Mouse (Mus musculus) forebrain, postnatal 0 days (tissue): Measurements from ENCODE around the gene BC052040. TPM values are rescaled to one million over a fixed set of nuclear protein-coding genes. Genes with fewer than 3 reads are reported as not detected.

Source experiments
- ATAC-seq: fragments of 200-750 bp; cut with Nextera tagmentation; 2 replicates; pipeline ENCODE4 v1.8.0; 2017; ENCODE audit warnings: mild to moderate bottlenecking, moderate library complexity
- DNase-seq: peaks from one replicate; pipeline ENCODE4 v3.0.0-alpha.2; 2015
- H3K27ac ChIP-seq: fragments of 300-500 bp; sonication (generic); 2 replicates; pipeline ENCODE4 v1.5.1; 2014; ENCODE audit warnings: low read depth, mild to moderate bottlenecking, antibody characterized with exemption, low read length, moderate library complexity, mixed read lengths
- H3K27me3 ChIP-seq: fragments of 300-500 bp; sonication (generic); 2 replicates; pipeline ENCODE4 v1.6.1; 2014; ENCODE audit warnings: mild to moderate bottlenecking, low read length, mixed read lengths; ENCODE audit not compliant: insufficient read depth
- H3K36me3 ChIP-seq: fragments of 300-500 bp; sonication (generic); 2 replicates; pipeline ENCODE4 v1.6.1; 2014; ENCODE audit warnings: mild to moderate bottlenecking, moderate library complexity; ENCODE audit not compliant: insufficient read depth
- H3K4me1 ChIP-seq: fragments of 300-500 bp; sonication (generic); 2 replicates; pipeline ENCODE4 v1.6.1; 2014; ENCODE audit warnings: antibody characterized with exemption; ENCODE audit not compliant: insufficient read depth
- H3K4me2 ChIP-seq: fragments of 300-500 bp; sonication (generic); 2 replicates; pipeline ENCODE4 v1.6.1; 2014; ENCODE audit warnings: low read depth, mild to moderate bottlenecking, moderate library complexity
- H3K4me3 ChIP-seq: fragments of 300-500 bp; sonication (generic); 2 replicates; pipeline ENCODE4 v1.5.1; 2014; ENCODE audit warnings: low read depth, low read length, mixed read lengths
- H3K9ac ChIP-seq: fragments of 300-500 bp; sonication (generic); 2 replicates; pipeline ENCODE4 v1.6.1; 2014; ENCODE audit warnings: mild to moderate bottlenecking
- H3K9me3 ChIP-seq: fragments of 300-500 bp; sonication (generic); 2 replicates; pipeline ENCODE4 v1.6.1; 2016; ENCODE audit warnings: low read length
- CTCF ChIP-seq: sonication (generic); IDR thresholded peaks from 2 replicates; pipeline ENCODE4 v1.5.1; 2016; ENCODE audit warnings: antibody characterized with exemption, control low read depth, low read depth
- WGBS: fragments of 180-500 bp; shearing (Covaris S2); extraction: QIAGEN DNeasy Blood & Tissue Kit; methylation state at CpG from one replicate; pipeline ENCODE4 v1.1.7; 2014; 5-methylcytosine and 5-hydroxymethylcytosine counted together
- polyA plus RNA-seq: library from polyadenylated mRNA; unstranded; fragments of >200 nt; fragmentation: Nextera tagmentation; extraction: Ambion mirVana; gene quantifications from 2 replicates; pipeline ENCODE4 v1.2.1, GENCODE M21; 2015
- total RNA-seq: library from RNA; depleted of rRNA; stranded (reverse); fragments of >200 nt; gene quantifications from 2 replicates; pipeline ENCODE4 v1.2.3, GENCODE M21; 2014

Gene BC052040
- total and polyA plus RNA-seq, 2 experiments from 2014 or later: 12.5 to 15.1 TPM

- no peaks in the 10 kb centered on the region for H3K9me3 ChIP-seq
- no peak overlapping the region for H3K9ac ChIP-seq
- no peak for TF ChIP-seq CTCF
- no peaks in the 10 kb centered on the region for H3K27me3 ChIP-seq
- no peak overlapping the region for H3K4me3 ChIP-seq
- 69% methylated on average over 1 of the region's 1 CpGs for WGBS
- no peak overlapping the region for H3K4me2 ChIP-seq
- H3K36me3 ChIP-seq: no peaks in the 10 kb centered on the region
- ATAC-seq (no peak), DNase-seq (no peak)
- H3K4me1 ChIP-seq: no peaks in the 10 kb centered on the region
- no peak overlapping the region for H3K27ac ChIP-seq
Observed at GRCm38 (mm10) chr2:115601280-115601679, 19.8 kb downstream of the BC052040 start.

- no peak for DNase-seq
- no peak for TF ChIP-seq CTCF
- H3K4me3 ChIP-seq: no peak overlapping the region
- H3K9ac ChIP-seq: no peak overlapping the region
- H3K4me2 ChIP-seq: no peak overlapping the region
- 23% methylated on average over 2 of the region's 2 CpGs for WGBS
- H3K27ac ChIP-seq: no peak overlapping the region
- H3K4me1 ChIP-seq: no peaks in the 10 kb centered on the region
- H3K27me3 ChIP-seq: no peaks in the 10 kb centered on the region
- H3K36me3 ChIP-seq: no peaks in the 10 kb centered on the region
- H3K9me3 ChIP-seq: no peaks in the 10 kb centered on the region
- no peak for ATAC-seq
Observed at GRCm38 (mm10) chr2:115602116-115602515, 20.6 kb downstream of the BC052040 start.

GRCm38 (mm10) chr2:115604132-115604531 is 22.6 kb downstream of the BC052040 start:
- no peak for TF ChIP-seq CTCF
- H3K9ac ChIP-seq: no peak overlapping the region
- no peak for DNase-seq
- no peak overlapping the region for H3K4me3 ChIP-seq
- no peak for ATAC-seq
- 80% methylated on average over 6 of the region's 6 CpGs for WGBS
- no peak overlapping the region for H3K27ac ChIP-seq
- no peaks in the 10 kb centered on the region for H3K36me3 ChIP-seq
- H3K27me3 ChIP-seq: no peaks in the 10 kb centered on the region
- H3K9me3 ChIP-seq: no peaks in the 10 kb centered on the region
- no peaks in the 10 kb centered on the region for H3K4me1 ChIP-seq
- no peak overlapping the region for H3K4me2 ChIP-seq

- ATAC-seq: no peak
Observed at GRCm38 (mm10) chr2:115605829-115606336, 24.4 kb downstream of the BC052040 start.

GRCm38 (mm10) chr2:115609020-115609419 is 27.5 kb downstream of the BC052040 start:
- no peak overlapping the region for H3K27ac ChIP-seq
- no peak overlapping the region for H3K4me3 ChIP-seq
- no peaks in the 10 kb centered on the region for H3K4me1 ChIP-seq
- DNase-seq (no peak), ATAC-seq (no peak)
- WGBS: 77% methylated on average over 3 of the region's 3 CpGs
- TF ChIP-seq CTCF: no peak
- no peaks in the 10 kb centered on the region for H3K27me3 ChIP-seq
- no peak overlapping the region for H3K9ac ChIP-seq
- no peaks in the 10 kb centered on the region for H3K36me3 ChIP-seq
- H3K4me2 ChIP-seq: no peak overlapping the region
- no peaks in the 10 kb centered on the region for H3K9me3 ChIP-seq

More at GRCm38 (mm10) chr2:115605829-115606336, 24.4 kb downstream of the BC052040 start:
- WGBS: 17% methylated on average over 1 of the region's 1 CpGs
- no peak for DNase-seq
- Histone ChIP-seq H3K4me2 (no peak overlapping the region), H3K4me1 (no peaks in the 10 kb centered on the region), H3K27me3 (no peaks in the 10 kb centered on the region), H3K9me3 (no peaks in the 10 kb centered on the region), H3K27ac (no peak overlapping the region), H3K4me3 (no peak overlapping the region), H3K36me3 (no peaks in the 10 kb centered on the region), H3K9ac (no peak overlapping the region)
- TF ChIP-seq CTCF: no peak

GRCm38 (mm10) chr2:115610092-115610491 is 28.6 kb downstream of the BC052040 start:
- Histone ChIP-seq H3K4me3 (no peak overlapping the region), H3K9me3 (no peaks in the 10 kb centered on the region), H3K36me3 (no peaks in the 10 kb centered on the region), H3K4me1 (no peaks in the 10 kb centered on the region), H3K27me3 (no peaks in the 10 kb centered on the region), H3K4me2 (no peak overlapping the region), H3K9ac (no peak overlapping the region), H3K27ac (no peak overlapping the region)
- WGBS: 82% methylated on average over 2 of the region's 2 CpGs
- DNase-seq: no peak
- no peak for ATAC-seq
- no peak for TF ChIP-seq CTCF

- Histone ChIP-seq H3K4me2 (no peak overlapping the region), H3K9ac (no peak overlapping the region), H3K27ac (no peak overlapping the region), H3K4me3 (no peak overlapping the region), H3K9me3 (no peaks in the 10 kb centered on the region), H3K36me3 (no peaks in the 10 kb centered on the region), H3K4me1 (no peaks in the 10 kb centered on the region), H3K27me3 (no peaks in the 10 kb centered on the region)
- TF ChIP-seq CTCF: no peak
- DNase-seq (no peak), ATAC-seq (no peak)
- WGBS: 91% methylated on average over 6 of the region's 6 CpGs
Observed at GRCm38 (mm10) chr2:115610503-115610902, 29.0 kb downstream of the BC052040 start.
